Mouse (Mus musculus) retina, embryonic 14.5 days (tissue): Measurements from ENCODE around the gene Zfp951.
"Not testable (repeated sequence)": the region's sequence is repeated elsewhere in the genome, so short reads cannot be mapped to it uniquely, and the experiment has no call there.

Source experiments
- DNase-seq: peaks from one replicate; pipeline ENCODE4 v3.0.0-alpha.2; 2015; ENCODE audit warnings: low spot score

Gene Zfp951

GRCm38 (mm10) chr5:104859962-104860525 is at the start of gene Zfp951:
TSS of gene Zfp951 (minus strand) at chr5:104860070.
- not testable (repeated sequence) for DNase-seq

- DNase-seq: not testable (repeated sequence)
Measured at GRCm38 (mm10) chr5:104906556-104906955, 46.7 kb upstream of the Zfp951 start.

- DNase-seq: not testable (repeated sequence)
Measured at GRCm38 (mm10) chr5:104859045-104859961, 567 bp downstream of the Zfp951 start.

- DNase-seq: not testable (repeated sequence)
Measured at GRCm38 (mm10) chr5:104854546-104854945, 5.3 kb downstream of the Zfp951 start.

GRCm38 (mm10) chr5:104833330-104833729 is 26.5 kb downstream of the Zfp951 start:
- no peak for DNase-seq

GRCm38 (mm10) chr5:104829611-104830010 is 30.3 kb downstream of the Zfp951 start:
- DNase-seq: no peak

GRCm38 (mm10) chr5:104770138-104770537 is 89.7 kb downstream of the Zfp951 start:
- DNase-seq: not testable (repeated sequence)
